Mouse (Mus musculus) heart, adult 2 months (tissue): ENCODE results near the gene Syngap1.

Experiments used
- CTCF ChIP-seq: fragments of 200-600 bp; IDR thresholded peaks from 2 replicates; pipeline ENCODE4 v1.8.1; 2022; ENCODE audit warnings: antibody characterized with exemption, mild to moderate bottlenecking, moderate library complexity
- EP300 ChIP-seq: fragments of 200-500 bp; IDR thresholded peaks from 2 replicates; pipeline ENCODE4 v1.6.1; 2011; ENCODE audit warnings: low read depth, low read length, control low read depth; ENCODE audit not compliant: insufficient read depth

DNA sequence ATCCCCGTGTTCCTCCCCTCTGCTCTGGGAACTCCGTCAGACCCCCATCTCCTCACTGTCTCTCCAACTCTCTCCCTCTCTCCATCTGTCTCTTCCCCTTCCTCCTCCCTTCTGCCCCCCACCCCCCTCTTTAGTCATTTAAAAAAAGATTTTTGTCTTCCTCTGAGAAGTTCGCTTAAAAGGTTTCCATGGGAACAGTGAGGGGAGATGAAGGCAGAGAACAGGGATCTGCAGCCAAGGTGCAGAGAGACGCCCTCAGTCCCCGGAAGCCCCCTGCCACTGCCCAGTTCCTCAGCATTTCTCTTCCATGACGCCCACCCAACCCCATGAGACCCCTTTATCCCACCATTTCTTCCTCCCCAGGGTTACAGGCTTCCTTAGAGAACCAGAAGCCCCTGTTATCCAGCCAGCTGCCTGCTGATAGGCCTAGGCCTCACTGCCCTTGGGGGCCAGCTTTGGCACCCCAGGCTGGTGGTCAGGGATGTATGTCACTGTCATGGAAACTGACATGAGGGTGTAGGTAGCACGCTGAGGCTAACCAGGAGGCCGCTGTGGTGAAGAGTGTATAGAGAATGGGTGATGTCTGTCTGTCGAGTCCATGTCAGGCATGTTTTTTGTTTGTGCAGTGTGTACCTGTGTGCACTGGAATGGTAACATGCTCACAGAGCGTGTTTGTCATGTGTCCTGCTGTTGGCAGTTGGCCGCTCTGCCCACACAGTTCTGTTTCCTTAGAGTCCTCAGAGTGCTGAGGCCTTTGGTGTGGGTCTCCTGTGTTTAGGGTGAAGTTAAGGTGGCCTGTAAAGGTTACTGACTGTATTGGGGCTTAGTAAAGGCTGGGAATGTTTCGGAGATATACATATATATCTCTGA is 6.4 kb downstream of the Syngap1 start:
- no peak for TF ChIP-seq CTCF
- no peak for TF ChIP-seq EP300
